ENCODE assay signal across 11 mouse cellular contexts in the genomic region with DNA sequence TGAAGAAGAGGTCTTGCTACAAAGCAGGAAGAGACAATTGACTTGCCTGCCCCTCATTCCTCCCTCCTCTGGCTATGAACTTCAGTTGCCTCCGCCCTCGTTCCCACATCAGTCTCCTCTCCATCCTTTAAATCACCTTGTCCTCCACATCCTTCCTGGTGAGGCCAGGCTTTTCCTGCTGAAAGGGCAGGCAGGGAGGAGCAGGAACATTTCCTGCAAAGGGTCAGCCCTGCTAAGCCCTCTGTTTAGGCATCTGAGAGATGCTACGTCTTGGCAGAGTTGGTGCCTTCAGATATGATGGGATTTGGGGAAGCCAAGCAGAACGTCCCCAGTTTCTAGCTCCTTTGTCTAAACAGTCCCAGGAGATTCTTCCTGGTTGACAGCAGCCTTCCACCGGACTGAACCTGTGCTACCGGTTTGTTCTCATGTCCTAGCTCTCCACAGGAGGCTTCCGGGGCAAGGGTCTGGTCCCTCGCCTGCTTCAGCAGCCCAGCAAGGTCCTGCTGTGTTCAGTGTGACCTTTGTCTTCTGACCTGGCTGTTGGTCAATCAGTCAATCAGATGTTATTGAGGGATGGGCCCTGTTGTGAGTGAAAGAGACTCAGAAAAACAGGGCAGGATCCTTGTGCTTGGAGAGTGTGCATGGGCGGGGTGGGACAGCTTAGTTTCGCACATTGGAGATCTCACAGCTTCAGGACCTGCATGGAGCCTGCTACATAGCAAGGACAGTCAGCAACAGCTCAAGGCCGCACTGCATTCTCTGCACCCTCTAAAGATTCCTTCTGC. TPM values are rescaled to one million over a fixed set of nuclear protein-coding genes. Genes with fewer than 3 reads are reported as not detected.
DNase-seq lines count a peak whose midpoint lies in the region; ATAC-seq and TF ChIP-seq lines count a peak whose summit lies in the region.
"Had no signal": no experiment of that assay in that cellular context is flagged by ENCODE, and none has a peak within 500 bp of the region (broad histone marks: within the 10 kb centered on the region; RNA-seq: fewer than 3 reads in every experiment).

No protein-coding gene starts in this region.

- H3K27ac ChIP-seq in gastrocnemius, adult 2 months = peak overlapping the region; percentile 35
- H3K27ac ChIP-seq in liver, embryonic 15.5 days (replicated peaks) = no peak overlapping the region
- H3K27ac ChIP-seq: forebrain, embryonic 15.5 days; hindbrain, embryonic 14.5 days had no signal

- H3K4me3 ChIP-seq in gastrocnemius, adult 2 months = no peak overlapping the region
- no peak overlapping the region for H3K4me3 ChIP-seq in liver, embryonic 15.5 days (replicated peaks)
- H3K4me3 ChIP-seq: forebrain, embryonic 15.5 days had no signal

- no peak overlapping the region for H3K4me2 ChIP-seq in liver, embryonic 15.5 days
- H3K4me2 ChIP-seq: forebrain, embryonic 15.5 days; hindbrain, embryonic 14.5 days had no signal

- 40% methylated on average over 11 of the region's 11 CpGs for WGBS in liver, embryonic 15.5 days (ENCODE audit: insufficient replicate concordance)

- peaks cover 14% of the 10 kb centered on the region for H3K27me3 ChIP-seq in liver, embryonic 15.5 days
- H3K27me3 ChIP-seq: forebrain, embryonic 15.5 days had no signal

- no peak for TF ChIP-seq CTCF in gastrocnemius, adult 2 months (IDR thresholded peaks at IDR 0.05)

- intact Hi-C loops in gastrocnemius, adult 2 months (cut with DNase I) = no loop called here

- no peaks in the 10 kb centered on the region for H3K9me3 ChIP-seq in liver, embryonic 15.5 days (replicated peaks)
- H3K9me3 ChIP-seq: forebrain, embryonic 15.5 days had no signal

- peaks cover 30% of the 10 kb centered on the region for H3K4me1 ChIP-seq in liver, embryonic 15.5 days (replicated peaks)
- H3K4me1 ChIP-seq: forebrain, embryonic 15.5 days had no signal

- peak; percentile 56; the same call in 1 of the 2 replicates for ATAC-seq in liver, embryonic 15.5 days (ENCODE audit: insufficient read depth)
- ATAC-seq in inflammation-experienced regulatory T-cells, adult 6 months = no peak
- ATAC-seq: forebrain, embryonic 15.5 days had no signal

- H3K9ac ChIP-seq in liver, embryonic 15.5 days = no peak overlapping the region
- H3K9ac ChIP-seq: forebrain, embryonic 15.5 days; hindbrain, embryonic 14.5 days had no signal

- no peak for DNase-seq in gastrocnemius, adult 2 months
- no peak for DNase-seq in gastrocnemius, postnatal 4 days (ENCODE audit: low spot score in 2 of 2)
- DNase-seq in R1 (ENCODE audit: low read depth, low spot score) = peak; percentile 55
- DNase-seq in kidney, adult 9 months = peak; percentile 31
- no peak for DNase-seq in left cerebral cortex, adult 18-20 months (ENCODE audit: low spot score in 2 of 2)
- DNase-seq in thymus, postnatal 10 days (ENCODE audit: low spot score in 2 of 2) = no peak
- DNase-seq: B cell, adult 2 months had no signal

- H3K36me3 ChIP-seq in liver, embryonic 15.5 days (replicated peaks) = no peaks in the 10 kb centered on the region
- H3K36me3 ChIP-seq: forebrain, embryonic 15.5 days had no signal

RNA-seq across cellular contexts. Expression of gene Atf3, which starts 38.9 kb away (rescaled TPM):
- total RNA-seq in gastrocnemius, adult 2 months (2021) = 1 to 10 TPM; 2.7 to 7.2 TPM
- 10 to 100 TPM in 1 of 2 experiments, 1 to 10 TPM in 1; 9.7 to 13.9 TPM for total RNA-seq in gastrocnemius, postnatal 4 days (2021)
- polyA plus RNA-seq in liver, embryonic 15.5 days (2015; fragmentation: Nextera tagmentation; extraction: Ambion mirVana) = 1.4 and 2.2 TPM in 2 replicates
- 1 to 10 TPM in 1 of 2 experiments, under 1 TPM in 1; 0.91 to 3.1 TPM for total RNA-seq in left cerebral cortex, adult 18-20 months (2021)
- polyA plus RNA-seq in inflammation-experienced regulatory T-cells, adult 6 months (2017; shearing (Covaris generic)) = not detected

Comparison
In these comparisons a context has a peak if more than half of its experiments do, and no peak if none do; other contexts are left out.
1. DNase-seq: peak in R1 (single experiment) and kidney, adult 9 months (single experiment); none in gastrocnemius, adult 2 months (single experiment), gastrocnemius, postnatal 4 days (0 of 2), left cerebral cortex, adult 18-20 months (0 of 2) and thymus, postnatal 10 days (0 of 2).